Mouse (Mus musculus): ENCODE data around the gene Tmem108.

Gene Tmem108

GRCm38 (mm10) chr9:103639413-103639812 lies 122.2 kb downstream of the Tmem108 start:
- no peak for DNase-seq (ENCODE audit: inconsistent age in 2 of 2, low spot score in 1 of 2)

- no peak for DNase-seq (ENCODE audit: inconsistent age in 2 of 2, low spot score in 1 of 2)
Observed at GRCm38 (mm10) chr9:103637451-103637850, 124.2 kb downstream of the Tmem108 start.

GRCm38 (mm10) chr9:103636847-103637246 lies 124.8 kb downstream of the Tmem108 start:
- DNase-seq (ENCODE audit: inconsistent age in 2 of 2, low spot score in 1 of 2) = peak in 1 of 2 experiments; percentile 54

GRCm38 (mm10) chr9:103628861-103629469 lies 132.7 kb downstream of the Tmem108 start:
- DNase-seq (ENCODE audit: inconsistent age in 2 of 2, low spot score in 1 of 2) = no peak

GRCm38 (mm10) chr9:103627404-103627900 lies 134.2 kb downstream of the Tmem108 start:
- no peak for DNase-seq (ENCODE audit: inconsistent age in 2 of 2, low spot score in 1 of 2)

- DNase-seq (ENCODE audit: inconsistent age in 2 of 2, low spot score in 1 of 2) = peak in 1 of 2 experiments; percentile 22
Observed at GRCm38 (mm10) chr9:103626156-103626555, 135.5 kb downstream of the Tmem108 start.

GRCm38 (mm10) chr9:103624649-103625048 lies 137.0 kb downstream of the Tmem108 start:
- DNase-seq (ENCODE audit: inconsistent age in 2 of 2, low spot score in 1 of 2) = peak; percentile 62 to 89

GRCm38 (mm10) chr9:103623560-103624316 lies 137.9 kb downstream of the Tmem108 start:
- peak in 1 of 2 experiments; percentile 33 for DNase-seq (ENCODE audit: inconsistent age in 2 of 2, low spot score in 1 of 2)

GRCm38 (mm10) chr9:103622988-103623387 lies 138.6 kb downstream of the Tmem108 start:
- DNase-seq (ENCODE audit: inconsistent age in 2 of 2, low spot score in 1 of 2) = peak in 1 of 2 experiments; percentile 62

GRCm38 (mm10) chr9:103621870-103622269 lies 139.8 kb downstream of the Tmem108 start:
- DNase-seq (ENCODE audit: inconsistent age in 2 of 2, low spot score in 1 of 2) = no peak

- no peak for DNase-seq (ENCODE audit: inconsistent age in 2 of 2, low spot score in 1 of 2)
Observed at GRCm38 (mm10) chr9:103620517-103621212, 141.0 kb downstream of the Tmem108 start.

GRCm38 (mm10) chr9:103614260-103614659 lies 147.4 kb downstream of the Tmem108 start:
- no peak for DNase-seq (ENCODE audit: inconsistent age in 2 of 2, low spot score in 1 of 2)

- no peak for DNase-seq (ENCODE audit: inconsistent age in 2 of 2, low spot score in 1 of 2)
Observed at GRCm38 (mm10) chr9:103608161-103609058, 153.2 kb downstream of the Tmem108 start.

GRCm38 (mm10) chr9:103606056-103606455 lies 155.6 kb downstream of the Tmem108 start:
- no peak for DNase-seq (ENCODE audit: inconsistent age in 2 of 2, low spot score in 1 of 2)

- DNase-seq (ENCODE audit: inconsistent age in 2 of 2, low spot score in 1 of 2) = no peak
Observed at GRCm38 (mm10) chr9:103603792-103604191, 157.8 kb downstream of the Tmem108 start.

GRCm38 (mm10) chr9:103601878-103602277 lies 159.8 kb downstream of the Tmem108 start:
- no peak for DNase-seq (ENCODE audit: inconsistent age in 2 of 2, low spot score in 1 of 2)

- peak in 1 of 2 experiments; percentile 59 for DNase-seq (ENCODE audit: inconsistent age in 2 of 2, low spot score in 1 of 2)
Observed at GRCm38 (mm10) chr9:103600834-103601233, 160.8 kb downstream of the Tmem108 start.

GRCm38 (mm10) chr9:103599908-103600307 lies 161.7 kb downstream of the Tmem108 start:
- peak in 1 of 2 experiments; percentile 69 for DNase-seq (ENCODE audit: inconsistent age in 2 of 2, low spot score in 1 of 2)

GRCm38 (mm10) chr9:103597861-103598260 lies 163.8 kb downstream of the Tmem108 start:
- DNase-seq (ENCODE audit: inconsistent age in 2 of 2, low spot score in 1 of 2) = no peak

GRCm38 (mm10) chr9:103595190-103595837 lies 166.3 kb downstream of the Tmem108 start:
- DNase-seq (ENCODE audit: inconsistent age in 2 of 2, low spot score in 1 of 2) = peak in 1 of 2 experiments; percentile 67
